Mouse (Mus musculus) liver, adult 2 months (tissue): ENCODE data around the gene Tbp.

ENCODE experiments used
- CTCF ChIP-seq: fragments of 200-500 bp; IDR thresholded peaks from 2 replicates; pipeline ENCODE4 v1.5.1; 2011; ENCODE audit warnings: low read depth, low read length, control low read depth
- POLR2A ChIP-seq: fragments of 200-500 bp; IDR thresholded peaks from 2 replicates; pipeline ENCODE4 v1.6.1; 2011; ENCODE audit warnings: low read length, control low read depth; ENCODE audit not compliant: insufficient read depth; ENCODE audit errors: extremely low read depth

DNA sequence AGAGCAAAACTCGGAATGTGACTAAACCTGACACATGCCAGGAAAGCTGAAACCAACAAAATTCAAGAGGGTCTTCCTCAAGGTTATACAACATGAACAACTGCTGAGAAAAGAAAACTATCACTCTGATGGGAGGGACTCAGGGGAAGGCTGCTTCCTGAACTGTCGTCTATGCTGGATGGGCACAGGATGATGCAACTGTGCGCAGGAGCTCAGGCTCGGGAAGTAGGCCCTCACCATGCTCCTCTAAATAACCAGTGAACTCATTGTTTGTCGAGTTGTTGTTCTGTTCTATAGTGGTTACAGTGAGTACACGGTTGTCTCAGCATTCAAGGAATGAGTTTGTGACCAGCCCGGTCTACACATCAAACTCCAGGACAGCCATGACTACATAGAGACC lies 9.1 kb upstream of the Tbp start:
- TF ChIP-seq POLR2A: no peak
- TF ChIP-seq CTCF: no peak
